Mouse (Mus musculus): Measurements from ENCODE around the gene Cops4. TPM values are rescaled to one million over a fixed set of nuclear protein-coding genes. Genes with fewer than 3 reads are reported as not detected.

The Cops4 gene
- polyA plus RNA-seq, 1 experiment from 2014 or later = 183 TPM

DNA sequence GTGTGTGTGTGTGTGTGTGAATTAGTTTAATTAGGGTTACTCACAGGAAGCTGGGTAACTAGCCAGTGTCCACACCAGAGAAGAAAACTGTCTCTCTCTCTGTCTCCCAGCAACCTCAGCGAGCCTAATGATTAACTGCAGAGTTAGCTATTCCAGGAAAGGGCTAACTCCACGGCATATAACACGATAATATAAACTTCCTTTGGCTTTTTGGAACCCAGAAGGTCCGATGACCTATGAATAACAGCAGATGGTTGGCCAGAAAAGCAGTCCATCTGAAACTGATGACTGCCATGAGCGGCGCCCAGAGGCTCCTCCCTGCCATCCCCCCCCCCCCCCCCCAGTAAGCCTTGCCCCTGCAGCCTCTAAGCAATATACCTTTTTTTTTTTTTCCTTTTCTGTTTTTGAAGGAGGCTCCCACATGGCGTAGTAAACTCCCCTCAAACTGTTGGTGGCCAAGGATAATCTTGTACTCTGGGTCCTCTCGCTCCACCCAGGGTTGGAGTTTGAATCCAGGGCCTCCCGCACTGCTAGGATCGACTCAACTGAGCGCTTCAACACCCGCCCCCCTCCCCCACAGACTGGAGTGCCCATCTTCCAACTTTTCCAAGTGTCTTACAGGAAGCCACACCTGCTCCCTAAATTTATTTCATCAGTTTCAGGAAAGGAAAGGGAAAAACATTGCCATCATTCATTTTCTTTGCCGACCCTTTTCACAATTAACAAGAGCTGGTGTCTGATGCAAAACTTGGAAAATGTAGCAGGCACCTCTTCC lies 49.3 kb downstream of the Cops4 start:
- Histone ChIP-seq H3K9me3 (ENCODE audit: control insufficient read depth, low read length) (no peaks in the 10 kb centered on the region), H3K9ac (ENCODE audit: low read length) (no peak overlapping the region), H3K4me1 (replicated peaks; ENCODE audit: control insufficient read depth, insufficient read depth, low read length) (peaks cover 11% of the 10 kb centered on the region), H3K4me2 (ENCODE audit: low read length) (peak overlapping the region; percentile 36), H3K36me3 (ENCODE audit: control insufficient read depth, insufficient read depth, low read length) (no peaks in the 10 kb centered on the region), H3K4me3 (ENCODE audit: low read depth, low read length) (no peak overlapping the region), H3K27ac (ENCODE audit: low read depth) (peak overlapping the region; percentile 43), H3K27me3 (replicated peaks; ENCODE audit: control insufficient read depth, insufficient read depth, low read length) (no peaks in the 10 kb centered on the region)
- 29% methylated on average over 13 of the region's 13 CpGs for WGBS
- ATAC-seq (replicated peaks; ENCODE audit: low FRiP score, low TSS enrichment, low read depth) (peak; percentile 26; the same call in 1 of the 2 replicates), DNase-seq (ENCODE audit: low spot score) (no peak)

DNA sequence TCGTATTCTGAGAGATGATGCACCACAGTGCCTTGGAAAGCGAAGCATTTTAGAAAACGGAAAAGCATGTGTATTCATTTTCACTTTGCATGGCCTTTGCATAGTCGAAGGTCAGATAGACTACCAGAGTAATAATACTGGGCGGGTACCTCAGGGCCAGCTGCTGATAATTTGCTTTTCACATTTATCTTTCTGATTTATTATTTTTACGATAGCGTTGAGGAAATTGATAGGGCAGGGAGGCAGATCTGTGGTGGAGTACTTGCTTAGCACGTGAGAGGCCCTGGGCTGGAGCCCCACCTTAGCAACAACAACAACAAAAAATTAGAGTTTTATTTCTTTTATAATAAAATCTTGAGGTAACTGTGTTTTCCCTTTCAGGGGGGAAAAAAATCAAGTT lies 50.1 kb downstream of the Cops4 start:
- Histone ChIP-seq H3K27me3 (replicated peaks; ENCODE audit: control insufficient read depth, insufficient read depth, low read length) (no peaks in the 10 kb centered on the region), H3K4me3 (ENCODE audit: low read depth, low read length) (no peak overlapping the region), H3K9ac (ENCODE audit: low read length) (no peak overlapping the region), H3K4me2 (ENCODE audit: low read length) (peak overlapping the region; percentile 36), H3K4me1 (replicated peaks; ENCODE audit: control insufficient read depth, insufficient read depth, low read length) (peaks cover 11% of the 10 kb centered on the region), H3K9me3 (ENCODE audit: control insufficient read depth, low read length) (no peaks in the 10 kb centered on the region), H3K27ac (ENCODE audit: low read depth) (peak overlapping the region; percentile 43), H3K36me3 (ENCODE audit: control insufficient read depth, insufficient read depth, low read length) (no peaks in the 10 kb centered on the region)
- DNase-seq (ENCODE audit: low spot score) (no peak), ATAC-seq (replicated peaks; ENCODE audit: low FRiP score, low TSS enrichment, low read depth) (peak; percentile 22)
- WGBS = 59% methylated on average over 8 of the region's 8 CpGs

DNA sequence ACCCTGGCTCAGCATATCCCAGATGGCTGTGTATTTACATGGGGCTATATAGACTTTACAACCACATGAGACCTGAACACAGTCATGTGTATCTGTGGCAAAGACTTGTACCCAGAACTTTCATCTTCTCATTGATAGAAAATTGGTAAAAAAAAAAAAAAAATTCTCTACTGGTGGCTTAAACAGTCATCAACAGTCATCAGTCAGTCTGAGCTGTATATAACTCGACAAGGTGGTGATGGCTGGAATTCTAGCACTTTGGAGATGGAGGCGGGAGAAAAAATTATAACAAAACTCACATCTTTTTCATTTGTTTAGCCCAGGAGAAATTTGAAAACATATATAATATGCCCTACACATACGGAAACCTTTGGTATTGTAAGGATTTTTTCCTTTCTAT lies 50.7 kb downstream of the Cops4 start:
- no peak for ATAC-seq (replicated peaks; ENCODE audit: low FRiP score, low TSS enrichment, low read depth)
- Histone ChIP-seq H3K4me1 (replicated peaks; ENCODE audit: control insufficient read depth, insufficient read depth, low read length) (peaks cover 11% of the 10 kb centered on the region), H3K27me3 (replicated peaks; ENCODE audit: control insufficient read depth, insufficient read depth, low read length) (no peaks in the 10 kb centered on the region), H3K36me3 (ENCODE audit: control insufficient read depth, insufficient read depth, low read length) (no peaks in the 10 kb centered on the region), H3K4me3 (ENCODE audit: low read depth, low read length) (no peak overlapping the region), H3K9ac (ENCODE audit: low read length) (no peak overlapping the region), H3K27ac (ENCODE audit: low read depth) (no peak overlapping the region), H3K4me2 (ENCODE audit: low read length) (peak overlapping the region; percentile 26), H3K9me3 (ENCODE audit: control insufficient read depth, low read length) (no peaks in the 10 kb centered on the region)
- no peak for DNase-seq (ENCODE audit: low spot score)
- WGBS = 82% methylated on average over 3 of the region's 3 CpGs

GRCm38 (mm10) chr5:100569250-100569934 lies 51.3 kb downstream of the Cops4 start:
- Histone ChIP-seq H3K9me3 (ENCODE audit: control insufficient read depth, low read length) (no peaks in the 10 kb centered on the region), H3K4me1 (replicated peaks; ENCODE audit: control insufficient read depth, insufficient read depth, low read length) (peaks cover 11% of the 10 kb centered on the region), H3K4me2 (ENCODE audit: low read length) (peak overlapping the region; percentile 26), H3K4me3 (ENCODE audit: low read depth, low read length) (no peak overlapping the region), H3K27ac (ENCODE audit: low read depth) (no peak overlapping the region), H3K36me3 (ENCODE audit: control insufficient read depth, insufficient read depth, low read length) (no peaks in the 10 kb centered on the region), H3K9ac (ENCODE audit: low read length) (no peak overlapping the region), H3K27me3 (replicated peaks; ENCODE audit: control insufficient read depth, insufficient read depth, low read length) (no peaks in the 10 kb centered on the region)
- DNase-seq (ENCODE audit: low spot score) (no peak), ATAC-seq (replicated peaks; ENCODE audit: low FRiP score, low TSS enrichment, low read depth) (no peak)
- WGBS = 76% methylated on average over 18 of the region's 18 CpGs

DNA sequence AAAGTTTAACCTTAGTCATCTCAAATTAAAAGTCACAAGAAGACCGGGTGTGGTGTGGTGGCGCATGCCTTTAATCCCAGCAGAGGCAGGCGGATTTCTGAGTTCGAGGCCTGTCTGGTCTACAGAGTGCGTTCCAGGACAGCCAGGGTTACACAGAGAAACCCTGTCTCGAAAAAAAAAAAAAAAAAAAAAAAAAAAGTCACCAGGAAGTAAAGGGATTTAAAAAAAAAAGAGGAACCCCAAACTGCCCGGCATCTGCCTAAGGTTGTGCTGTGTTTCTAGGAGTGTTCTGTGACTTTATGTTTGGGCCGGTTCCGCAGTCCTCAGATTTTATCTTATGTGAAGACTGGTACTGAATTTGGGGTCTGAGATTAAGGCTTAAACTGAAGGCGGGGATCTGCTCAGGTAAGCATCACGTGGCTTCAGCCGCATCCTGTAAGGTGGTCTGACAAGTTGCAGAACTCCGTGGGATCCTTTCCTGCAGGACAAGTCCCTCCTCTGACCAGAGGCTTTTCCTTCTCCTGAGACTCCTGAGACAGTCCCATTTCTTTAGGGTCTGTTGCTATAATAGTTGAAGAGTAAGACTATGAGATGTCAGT lies 52.0 kb downstream of the Cops4 start:
- H3K9ac ChIP-seq (ENCODE audit: low read length) = peak overlapping the region; percentile 14; the same call in 1 of the 2 replicates
- peaks cover 11% of the 10 kb centered on the region for H3K4me1 ChIP-seq (replicated peaks; ENCODE audit: control insufficient read depth, insufficient read depth, low read length)
- DNase-seq (ENCODE audit: low spot score) (peak; percentile 57), ATAC-seq (replicated peaks; ENCODE audit: low FRiP score, low TSS enrichment, low read depth) (no peak)
- H3K27ac ChIP-seq (ENCODE audit: low read depth) = peak overlapping the region; percentile 66
- 57% methylated on average over 13 of the region's 13 CpGs for WGBS
- H3K4me3 ChIP-seq (ENCODE audit: low read depth, low read length) = peak overlapping the region; percentile 34
- no peaks in the 10 kb centered on the region for H3K36me3 ChIP-seq (ENCODE audit: control insufficient read depth, insufficient read depth, low read length)
- no peaks in the 10 kb centered on the region for H3K27me3 ChIP-seq (replicated peaks; ENCODE audit: control insufficient read depth, insufficient read depth, low read length)
- H3K4me2 ChIP-seq (ENCODE audit: low read length) = peak overlapping the region; percentile 49
- no peaks in the 10 kb centered on the region for H3K9me3 ChIP-seq (ENCODE audit: control insufficient read depth, low read length)

DNA sequence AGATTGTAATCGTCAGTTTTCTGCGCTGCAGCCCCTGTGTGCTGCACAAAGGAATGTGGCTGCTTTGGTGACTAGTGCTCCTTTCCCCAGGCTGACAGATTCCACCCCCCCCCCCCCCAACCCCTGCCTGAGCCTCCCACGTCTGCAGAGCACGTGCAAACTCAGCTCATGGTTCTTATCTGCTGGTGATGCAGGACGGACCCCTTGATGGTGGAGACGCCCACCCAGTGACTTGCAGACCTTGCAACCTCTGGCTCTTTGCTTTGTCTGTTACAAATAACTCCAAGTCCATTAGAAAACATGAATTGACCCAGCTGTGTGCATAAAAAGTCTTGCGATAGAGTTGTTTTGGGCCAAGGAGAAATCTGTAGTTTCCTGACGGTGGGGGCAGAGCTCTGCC lies 52.6 kb downstream of the Cops4 start:
- Histone ChIP-seq H3K36me3 (ENCODE audit: control insufficient read depth, insufficient read depth, low read length) (no peaks in the 10 kb centered on the region), H3K27ac (ENCODE audit: low read depth) (peak overlapping the region; percentile 66), H3K4me1 (replicated peaks; ENCODE audit: control insufficient read depth, insufficient read depth, low read length) (peaks cover 11% of the 10 kb centered on the region), H3K4me3 (ENCODE audit: low read depth, low read length) (peak overlapping the region; percentile 34), H3K27me3 (replicated peaks; ENCODE audit: control insufficient read depth, insufficient read depth, low read length) (no peaks in the 10 kb centered on the region), H3K4me2 (ENCODE audit: low read length) (peak overlapping the region; percentile 49), H3K9me3 (ENCODE audit: control insufficient read depth, low read length) (no peaks in the 10 kb centered on the region), H3K9ac (ENCODE audit: low read length) (peak overlapping the region; percentile 21)
- WGBS = 10% methylated on average over 8 of the region's 8 CpGs
- ATAC-seq (replicated peaks; ENCODE audit: low FRiP score, low TSS enrichment, low read depth) (no peak), DNase-seq (ENCODE audit: low spot score) (peak; percentile 57)

DNA sequence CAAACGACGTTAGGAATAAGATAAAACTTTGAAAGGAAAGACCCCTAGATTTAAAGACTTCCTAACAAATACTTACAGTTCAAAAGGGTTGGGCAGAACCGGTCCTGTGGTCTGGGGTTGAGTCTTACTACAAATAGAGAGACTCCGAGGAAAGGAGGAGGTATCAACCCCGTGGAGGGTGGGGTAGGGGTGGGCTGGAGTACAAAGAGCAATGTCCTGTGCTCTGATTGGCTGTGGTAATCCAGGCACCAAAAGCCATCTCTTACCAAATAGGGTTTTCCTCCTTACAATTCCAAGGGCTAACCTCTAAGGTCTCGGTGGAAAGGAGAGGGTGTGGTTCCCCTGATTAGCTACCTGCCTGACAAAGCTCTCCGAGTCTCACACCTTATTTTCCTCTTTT lies 54.0 kb downstream of the Cops4 start, which contains the start of gene Plac8:
Plac8 (minus strand) TSS at position 177 of the 400 bp plus-strand sequence.
- Histone ChIP-seq H3K36me3 (ENCODE audit: control insufficient read depth, insufficient read depth, low read length) (no peaks in the 10 kb centered on the region), H3K4me1 (replicated peaks; ENCODE audit: control insufficient read depth, insufficient read depth, low read length) (peaks cover 5% of the 10 kb centered on the region), H3K27me3 (replicated peaks; ENCODE audit: control insufficient read depth, insufficient read depth, low read length) (no peaks in the 10 kb centered on the region), H3K27ac (ENCODE audit: low read depth) (peak within 1 kb of the TSS; percentile 66), H3K4me2 (ENCODE audit: low read length) (peak within 1 kb of the TSS; percentile 49), H3K4me3 (ENCODE audit: low read depth, low read length) (peak within 1 kb of the TSS; percentile 34), H3K9ac (ENCODE audit: low read length) (peak within 1 kb of the TSS; percentile 21), H3K9me3 (ENCODE audit: control insufficient read depth, low read length) (no peaks in the 10 kb centered on the region)
- peak; percentile 87 for ATAC-seq (replicated peaks; ENCODE audit: low FRiP score, low TSS enrichment, low read depth)
- DNase-seq (ENCODE audit: low spot score) = peak; percentile 59
- WGBS = 32% methylated on average over 7 of the region's 7 CpGs

GRCm38 (mm10) chr5:100573256-100573655 lies 55.1 kb downstream of the Cops4 start:
- no peak overlapping the region for H3K9ac ChIP-seq (ENCODE audit: low read length)
- ATAC-seq (replicated peaks; ENCODE audit: low FRiP score, low TSS enrichment, low read depth) = no peak
- H3K4me3 ChIP-seq (ENCODE audit: low read depth, low read length) = no peak overlapping the region
- H3K4me2 ChIP-seq (ENCODE audit: low read length) = no peak overlapping the region
- H3K27me3 ChIP-seq (replicated peaks; ENCODE audit: control insufficient read depth, insufficient read depth, low read length) = no peaks in the 10 kb centered on the region
- no peaks in the 10 kb centered on the region for H3K9me3 ChIP-seq (ENCODE audit: control insufficient read depth, low read length)
- no peak overlapping the region for H3K27ac ChIP-seq (ENCODE audit: low read depth)
- 95% methylated on average over 5 of the region's 5 CpGs for WGBS
- H3K36me3 ChIP-seq (ENCODE audit: control insufficient read depth, insufficient read depth, low read length) = no peaks in the 10 kb centered on the region
- DNase-seq (ENCODE audit: low spot score) = no peak
- H3K4me1 ChIP-seq (replicated peaks; ENCODE audit: control insufficient read depth, insufficient read depth, low read length) = peaks cover 3% of the 10 kb centered on the region
